Mouse (Mus musculus) intestine, embryonic 16.5 days (tissue): ENCODE measurements around the gene Olfr54. TPM values are rescaled to one million over a fixed set of nuclear protein-coding genes. Genes with fewer than 3 reads are reported as not detected.
"Not testable (repeated sequence)": the region's sequence is repeated elsewhere in the genome, so short reads cannot be mapped to it uniquely, and the experiment has no call there.

Experiments used
- ATAC-seq: fragments of 200-750 bp; cut with Nextera tagmentation; 2 replicates; pipeline ENCODE4 v1.8.0; 2017; ENCODE audit warnings: moderate TSS enrichment, moderate library complexity
- H3K27ac ChIP-seq: fragments of 300-500 bp; sonication (generic); 2 replicates; pipeline ENCODE4 v1.5.1; 2014; ENCODE audit warnings: mild to moderate bottlenecking, low read length
- H3K27me3 ChIP-seq: fragments of 300-500 bp; sonication (generic); replicated peaks from 2 replicates; pipeline ENCODE4 v1.6.1; 2014; ENCODE audit warnings: low read length, control low read depth, mixed read lengths; ENCODE audit not compliant: control insufficient read depth, insufficient read depth
- H3K36me3 ChIP-seq: fragments of 300-500 bp; sonication (generic); 2 replicates; pipeline ENCODE4 v1.6.1; 2014; ENCODE audit warnings: low read length, control low read depth; ENCODE audit not compliant: control insufficient read depth, insufficient read depth
- H3K4me1 ChIP-seq: fragments of 300-500 bp; sonication (generic); 2 replicates; pipeline ENCODE4 v1.6.1; 2014; ENCODE audit warnings: low read length, control low read depth, mixed read lengths; ENCODE audit not compliant: control insufficient read depth, insufficient read depth
- H3K4me2 ChIP-seq: fragments of 300-500 bp; sonication (generic); 2 replicates; pipeline ENCODE4 v1.6.1; 2014; ENCODE audit warnings: low read depth, low read length, control low read depth
- H3K4me3 ChIP-seq: fragments of 300-500 bp; sonication (generic); 2 replicates; pipeline ENCODE4 v1.5.1; 2014; ENCODE audit warnings: mild to moderate bottlenecking, low read length
- H3K9ac ChIP-seq: fragments of 300-500 bp; sonication (generic); 2 replicates; pipeline ENCODE4 v1.6.1; 2014; ENCODE audit warnings: low read depth, low read length
- H3K9me3 ChIP-seq: fragments of 300-500 bp; sonication (generic); 2 replicates; pipeline ENCODE4 v1.6.1; 2016; ENCODE audit warnings: low read length, control low read depth; ENCODE audit not compliant: control insufficient read depth
- WGBS: fragments of 180-500 bp; shearing (Covaris S2); extraction: QIAGEN DNeasy Blood & Tissue Kit; methylation state at CpG from one replicate; pipeline ENCODE4 v1.1.7; 2014; 5-methylcytosine and 5-hydroxymethylcytosine counted together
- polyA plus RNA-seq: library from polyadenylated mRNA; unstranded; fragments of >200 nt; fragmentation: Nextera tagmentation; extraction: Ambion mirVana; gene quantifications from 2 replicates; pipeline ENCODE4 v1.2.1, GENCODE M21; 2015

Gene Olfr54
- polyA plus RNA-seq, 1 experiment from 2014 or later: not detected

DNA sequence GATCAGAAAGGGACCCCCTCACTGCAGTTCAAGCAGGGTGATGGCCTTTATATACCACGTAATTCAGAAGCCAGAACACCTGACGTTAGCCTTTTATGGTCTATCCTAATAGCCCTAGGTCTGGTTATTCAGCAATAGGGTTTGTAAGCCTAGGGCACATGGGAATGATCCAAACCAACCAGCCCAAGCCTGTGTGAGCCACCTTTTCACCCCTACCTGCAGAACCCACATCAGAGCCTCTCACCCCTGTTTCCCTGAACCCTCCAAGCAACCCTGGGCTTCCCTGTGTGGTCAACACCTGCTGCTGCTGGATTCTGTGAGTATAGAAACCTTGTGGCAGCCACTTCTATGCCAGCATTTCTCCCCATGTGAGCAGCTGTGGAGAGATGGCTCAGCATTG lies 16.2 kb downstream of the Olfr54 start:
- Histone ChIP-seq H3K4me1 (no peaks in the 10 kb centered on the region), H3K9ac (no peak overlapping the region), H3K27me3 (no peaks in the 10 kb centered on the region), H3K4me3 (no peak overlapping the region), H3K27ac (no peak overlapping the region), H3K4me2 (no peak overlapping the region), H3K36me3 (no peaks in the 10 kb centered on the region), H3K9me3 (no peaks in the 10 kb centered on the region)
- ATAC-seq: no peak
- WGBS: 57% methylated on average over 2 of the region's 2 CpGs

DNA sequence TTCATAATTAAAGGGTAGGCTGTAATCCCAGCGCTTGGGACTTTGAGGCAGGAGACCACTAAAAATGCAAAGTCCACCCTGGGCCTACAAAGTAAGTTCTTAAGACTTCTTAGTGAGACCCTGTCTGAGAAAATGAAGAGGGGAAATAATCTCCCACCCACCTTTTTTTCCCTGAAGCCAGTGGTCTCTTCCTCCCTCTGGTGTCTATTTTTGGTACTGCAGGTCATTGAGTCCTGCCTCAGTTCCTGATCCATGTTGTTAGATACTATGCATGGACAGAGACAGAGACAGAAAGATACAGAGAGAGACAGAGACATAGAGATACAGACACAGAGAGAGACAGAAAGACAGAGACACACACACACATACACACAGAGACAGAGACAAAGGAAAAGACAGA lies 18.8 kb downstream of the Olfr54 start:
- Histone ChIP-seq H3K4me2 (no peak overlapping the region), H3K9ac (no peak overlapping the region), H3K9me3 (no peaks in the 10 kb centered on the region), H3K36me3 (no peaks in the 10 kb centered on the region), H3K27ac (no peak overlapping the region), H3K4me1 (no peaks in the 10 kb centered on the region), H3K27me3 (no peaks in the 10 kb centered on the region), H3K4me3 (no peak overlapping the region)
- WGBS: 19% methylated on average over 1 of the region's 1 CpGs
- no peak for ATAC-seq

DNA sequence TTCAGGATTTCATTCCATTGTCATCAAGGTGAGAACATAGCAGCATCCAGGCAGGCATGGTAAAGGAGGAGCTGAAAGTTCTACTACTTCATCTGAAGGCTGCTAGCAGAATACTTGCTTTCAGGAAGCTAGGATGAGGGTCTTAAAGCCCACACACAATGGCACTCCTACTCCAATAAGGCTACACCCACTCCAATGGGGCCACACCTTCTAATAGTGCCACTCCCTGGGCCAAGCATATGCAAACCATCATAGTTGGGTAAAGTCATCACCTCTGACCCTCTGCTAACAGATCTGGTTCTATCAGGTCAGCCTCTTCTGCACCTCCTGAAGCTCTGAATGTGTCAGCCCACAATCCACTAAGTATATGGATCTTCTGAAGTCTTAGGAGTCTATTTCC lies 20.1 kb downstream of the Olfr54 start:
- not testable (repeated sequence) for H3K4me2 ChIP-seq, H3K4me1 ChIP-seq, H3K4me3 ChIP-seq, H3K27me3 ChIP-seq, H3K9me3 ChIP-seq, H3K36me3 ChIP-seq, H3K27ac ChIP-seq, ATAC-seq, H3K9ac ChIP-seq

DNA sequence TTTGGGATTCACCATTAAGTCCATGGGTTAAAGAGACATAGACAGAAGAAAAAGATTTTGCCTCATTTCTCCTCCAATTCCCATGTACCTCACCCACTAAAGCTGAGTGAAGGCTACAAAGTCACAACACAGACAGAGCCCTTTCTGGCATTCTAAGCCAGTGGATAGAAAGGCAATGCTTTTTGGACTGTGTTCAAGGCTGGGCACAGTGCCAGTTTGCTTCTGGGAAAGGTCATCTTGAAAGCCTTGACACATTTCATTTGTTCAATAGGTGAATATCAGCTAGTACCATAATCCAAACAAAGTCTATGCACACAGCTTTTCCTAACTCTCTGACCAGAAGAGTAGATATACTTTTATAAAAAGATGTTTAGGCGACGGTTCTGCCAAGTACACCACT lies 21.9 kb downstream of the Olfr54 start:
- Histone ChIP-seq H3K36me3 (no peaks in the 10 kb centered on the region), H3K4me2 (no peak overlapping the region), H3K4me1 (no peaks in the 10 kb centered on the region), H3K9ac (no peak overlapping the region), H3K4me3 (no peak overlapping the region), H3K27me3 (no peaks in the 10 kb centered on the region), H3K9me3 (no peaks in the 10 kb centered on the region), H3K27ac (no peak overlapping the region)
- 75% methylated on average over 2 of the region's 2 CpGs for WGBS
- no peak for ATAC-seq

GRCm38 (mm10) chr11:51044776-51045175 lies 30.7 kb downstream of the Olfr54 start:
- H3K4me2 ChIP-seq, H3K4me1 ChIP-seq, H3K9ac ChIP-seq, H3K9me3 ChIP-seq, H3K27ac ChIP-seq, H3K27me3 ChIP-seq, ATAC-seq, H3K4me3 ChIP-seq, H3K36me3 ChIP-seq: not testable (repeated sequence)
- WGBS: 59% methylated on average over 3 of the region's 3 CpGs

DNA sequence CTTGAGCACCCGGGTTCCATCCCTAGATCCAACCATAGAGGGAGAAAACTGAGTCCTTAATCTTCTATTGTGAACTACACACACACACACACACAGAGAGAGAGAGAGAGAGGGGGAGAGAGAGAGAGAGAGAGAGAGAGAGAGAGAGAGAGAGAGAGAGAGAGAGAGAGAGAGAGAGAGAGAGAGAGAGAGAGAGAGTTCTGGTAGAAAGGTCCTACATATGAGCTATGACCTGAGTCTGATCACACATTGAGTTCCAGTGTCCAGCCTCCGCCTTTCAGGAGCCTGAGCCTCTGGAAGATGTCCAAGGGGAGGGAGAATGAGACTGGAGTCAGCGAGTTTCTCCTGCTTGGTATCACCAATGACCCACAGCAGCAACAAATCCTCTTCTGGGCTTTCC lies 33.8 kb downstream of the Olfr54 start, which contains the start of gene Olfr1375:
Gene Olfr1375 (plus strand): TSS at position 301 of the 400 bp plus-strand sequence.
- H3K27me3 ChIP-seq, H3K27ac ChIP-seq, ATAC-seq, H3K9ac ChIP-seq, H3K36me3 ChIP-seq, H3K4me2 ChIP-seq, H3K9me3 ChIP-seq, H3K4me1 ChIP-seq, H3K4me3 ChIP-seq: not testable (repeated sequence)
- 76% methylated on average over 3 of the region's 3 CpGs for WGBS

DNA sequence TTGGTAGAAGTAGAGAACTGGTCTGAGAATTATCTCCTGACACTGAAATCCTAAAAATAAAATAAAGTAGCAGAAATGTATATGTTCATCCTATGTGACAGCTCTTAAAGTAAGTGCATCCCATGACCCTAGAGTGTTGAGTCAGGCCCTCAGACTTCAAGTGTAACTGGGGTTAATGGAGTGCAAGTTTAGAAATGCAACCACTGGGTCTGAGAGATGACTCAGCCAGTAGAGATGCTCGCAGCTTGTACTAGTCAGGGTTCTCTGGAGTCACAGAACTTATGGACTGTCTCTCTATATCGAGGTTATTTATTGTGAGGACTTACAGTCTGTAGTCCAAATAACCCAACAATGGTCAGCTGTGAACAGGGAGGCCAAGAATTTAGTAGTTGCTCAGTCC lies 37.6 kb downstream of the Olfr54 start:
- Histone ChIP-seq H3K4me2 (no peak overlapping the region), H3K4me3 (no peak overlapping the region), H3K4me1 (no peaks in the 10 kb centered on the region), H3K9me3 (no peaks in the 10 kb centered on the region), H3K9ac (no peak overlapping the region), H3K27me3 (no peaks in the 10 kb centered on the region), H3K36me3 (no peaks in the 10 kb centered on the region), H3K27ac (no peak overlapping the region)
- no peak for ATAC-seq
- WGBS: 58% methylated on average over 2 of the region's 2 CpGs

GRCm38 (mm10) chr11:51053230-51053629 lies 39.2 kb downstream of the Olfr54 start:
- H3K27me3 ChIP-seq: no peaks in the 10 kb centered on the region
- H3K4me1 ChIP-seq: no peaks in the 10 kb centered on the region
- no peak overlapping the region for H3K27ac ChIP-seq
- no peak overlapping the region for H3K4me3 ChIP-seq
- H3K36me3 ChIP-seq: no peaks in the 10 kb centered on the region
- no peak overlapping the region for H3K4me2 ChIP-seq
- no peak for ATAC-seq
- no peaks in the 10 kb centered on the region for H3K9me3 ChIP-seq
- 53% methylated on average over 3 of the region's 3 CpGs for WGBS
- no peak overlapping the region for H3K9ac ChIP-seq

DNA sequence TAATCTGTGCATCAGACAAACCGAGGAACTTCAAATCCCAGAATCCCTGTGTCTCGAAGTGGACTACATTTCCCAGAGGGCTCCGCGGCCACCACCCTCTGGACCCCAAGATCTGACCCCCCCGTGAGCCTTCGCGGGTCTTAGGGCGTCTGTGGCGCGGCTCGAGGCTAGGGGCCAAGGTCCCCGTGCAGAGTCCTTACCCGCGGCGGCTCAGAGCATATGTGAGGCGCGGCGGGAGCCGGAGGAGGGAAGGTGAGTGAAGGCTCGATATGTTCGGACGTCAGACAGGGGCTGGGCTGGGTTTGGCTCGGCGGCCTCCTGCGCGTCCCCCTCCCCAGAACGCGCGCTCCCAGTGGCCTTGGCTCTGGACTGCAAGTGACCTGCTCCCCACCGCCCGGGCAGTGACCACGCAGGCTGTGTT lies 45.1 kb downstream of the Olfr54 start, which contains the start of gene Zfp354a:
Gene Zfp354a (plus strand): TSS at position 107 of the 421 bp plus-strand sequence.
- peak; percentile 97 for ATAC-seq
- peak within 1 kb of the TSS; percentile 79 for H3K4me3 ChIP-seq
- no peaks in the 10 kb centered on the region for H3K9me3 ChIP-seq
- H3K4me1 ChIP-seq: no peaks in the 10 kb centered on the region
- WGBS: under 1% methylated on average over 32 of the region's 32 CpGs
- H3K27me3 ChIP-seq: no peaks in the 10 kb centered on the region
- H3K36me3 ChIP-seq: no peaks in the 10 kb centered on the region; the same call in 1 of the 2 replicates
- H3K9ac ChIP-seq: peak within 1 kb of the TSS; percentile 89
- H3K4me2 ChIP-seq: peak within 1 kb of the TSS; percentile 86
- peak within 1 kb of the TSS; percentile 57; the same call in 1 of the 2 replicates for H3K27ac ChIP-seq

DNA sequence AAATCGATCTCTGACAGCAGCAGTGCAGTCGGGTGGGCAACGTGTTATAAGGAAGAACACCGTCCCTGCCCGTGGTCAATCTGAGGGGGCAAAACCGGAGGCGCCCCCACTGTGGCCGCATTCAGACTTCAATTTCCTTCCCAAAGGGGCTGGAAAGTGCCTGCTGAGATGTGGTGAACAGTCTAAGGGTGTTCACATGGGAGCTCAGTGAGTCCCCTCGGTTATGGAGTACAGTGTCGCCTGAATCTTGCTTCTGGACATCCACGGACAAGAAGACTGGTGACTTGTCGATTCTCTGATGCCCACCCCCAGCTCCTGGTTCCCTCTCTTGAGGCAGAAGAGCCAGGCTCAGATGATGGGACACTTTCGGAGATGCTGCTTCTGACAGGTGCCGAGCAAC lies 45.6 kb downstream of the Olfr54 start:
- peak overlapping the region; percentile 89 for H3K9ac ChIP-seq
- H3K4me1 ChIP-seq: no peaks in the 10 kb centered on the region
- peak; percentile 52 for ATAC-seq
- H3K27me3 ChIP-seq: no peaks in the 10 kb centered on the region
- H3K9me3 ChIP-seq: no peaks in the 10 kb centered on the region
- H3K36me3 ChIP-seq: no peaks in the 10 kb centered on the region; the same call in 1 of the 2 replicates
- peak overlapping the region; percentile 57; the same call in 1 of the 2 replicates for H3K27ac ChIP-seq
- H3K4me3 ChIP-seq: peak overlapping the region; percentile 79
- H3K4me2 ChIP-seq: peak overlapping the region; percentile 86
- WGBS: 15% methylated on average over 14 of the region's 14 CpGs
